Mouse (Mus musculus) stomach, postnatal 0 days (tissue): ENCODE data around the gene Arhgap31. TPM values are rescaled to one million over a fixed set of nuclear protein-coding genes. Genes with fewer than 3 reads are reported as not detected.
A peak's percentile ranks its signal among the peaks of the same experiment; 100 is the strongest.

Experiments used
- ATAC-seq: fragments of 200-750 bp; cut with Nextera tagmentation; 2 replicates; pipeline ENCODE4 v1.8.0; 2017; ENCODE audit not compliant: low FRiP score, low TSS enrichment
- DNase-seq: peaks from one replicate; pipeline ENCODE4 v3.0.0-alpha.2; 2016; ENCODE audit warnings: low spot score
- H3K27ac ChIP-seq: fragments of 300-500 bp; sonication (generic); replicated peaks from 2 replicates; pipeline ENCODE4 v1.5.1; 2014; ENCODE audit warnings: mild to moderate bottlenecking, control low read depth
- H3K27me3 ChIP-seq: fragments of 300-500 bp; sonication (generic); 2 replicates; pipeline ENCODE4 v1.6.1; 2014; ENCODE audit warnings: low read length; ENCODE audit not compliant: control insufficient read depth, insufficient read depth
- H3K36me3 ChIP-seq: fragments of 300-500 bp; sonication (generic); 2 replicates; pipeline ENCODE4 v1.6.1; 2014; ENCODE audit warnings: low read length, mixed read lengths; ENCODE audit not compliant: control insufficient read depth, insufficient read depth
- H3K4me1 ChIP-seq: fragments of 300-500 bp; sonication (generic); replicated peaks from 2 replicates; pipeline ENCODE4 v1.6.1; 2014; ENCODE audit warnings: antibody characterized with exemption; ENCODE audit not compliant: control insufficient read depth, insufficient read depth
- H3K4me2 ChIP-seq: fragments of 300-500 bp; sonication (generic); replicated peaks from 2 replicates; pipeline ENCODE4 v1.6.1; 2014; ENCODE audit warnings: low read depth, mild to moderate bottlenecking, control low read depth, moderate library complexity
- H3K4me3 ChIP-seq: fragments of 300-500 bp; sonication (generic); 2 replicates; pipeline ENCODE4 v1.5.1; 2014; ENCODE audit warnings: low read depth, low read length, control low read depth
- H3K9ac ChIP-seq: fragments of 300-500 bp; sonication (generic); 2 replicates; pipeline ENCODE4 v1.6.1; 2014; ENCODE audit warnings: mild to moderate bottlenecking, low read length, control low read depth, mixed read lengths
- H3K9me3 ChIP-seq: fragments of 300-500 bp; sonication (generic); 2 replicates; pipeline ENCODE4 v1.6.1; 2016; ENCODE audit warnings: low read length; ENCODE audit not compliant: control insufficient read depth
- CTCF ChIP-seq: IDR thresholded peaks from 2 replicates; pipeline ENCODE4 v1.5.1; 2016; ENCODE audit warnings: antibody characterized with exemption, low read depth, mild to moderate bottlenecking, moderate library complexity
- EP300 ChIP-seq: optimal IDR thresholded peaks from 2 replicates; pipeline ENCODE3; 2016; ENCODE audit warnings: antibody characterized with exemption
- WGBS: fragments of 180-500 bp; shearing (Covaris S2); extraction: QIAGEN DNeasy Blood & Tissue Kit; methylation state at CpG from one replicate; pipeline ENCODE4 v1.1.7; 2014; 5-methylcytosine and 5-hydroxymethylcytosine counted together
- polyA plus RNA-seq: library from polyadenylated mRNA; unstranded; fragments of >200 nt; fragmentation: Nextera tagmentation; extraction: Ambion mirVana; gene quantifications from 2 replicates; pipeline ENCODE4 v1.2.1, GENCODE M21; 2015

Gene Arhgap31
- polyA plus RNA-seq, 1 experiment from 2014 or later = 3.1 TPM

- WGBS = 91% methylated on average over 16 of the region's 16 CpGs
- Histone ChIP-seq H3K9me3 (no peaks in the 10 kb centered on the region), H3K9ac (no peak overlapping the region), H3K27me3 (no peaks in the 10 kb centered on the region), H3K4me1 (no peaks in the 10 kb centered on the region), H3K4me3 (no peak overlapping the region), H3K36me3 (peaks cover 8% of the 10 kb centered on the region), H3K4me2 (no peak overlapping the region), H3K27ac (no peak overlapping the region)
- TF ChIP-seq EP300 (no peak), CTCF (no peak)
- ATAC-seq = no peak
- no peak for DNase-seq
Measured at GRCm38 (mm10) chr16:38620696-38621450, 92.2 kb downstream of the Arhgap31 start.

- TF ChIP-seq CTCF (peak; percentile 90), EP300 (no peak)
- H3K36me3 ChIP-seq = peaks cover 8% of the 10 kb centered on the region
- H3K27me3 ChIP-seq = no peaks in the 10 kb centered on the region
- 27% methylated on average over 6 of the region's 6 CpGs for WGBS
- no peaks in the 10 kb centered on the region for H3K9me3 ChIP-seq
- ATAC-seq = peak; percentile 65; the same call in 1 of the 2 replicates
- no peak overlapping the region for H3K27ac ChIP-seq
- no peaks in the 10 kb centered on the region for H3K4me1 ChIP-seq
- H3K4me2 ChIP-seq = no peak overlapping the region
- no peak overlapping the region for H3K9ac ChIP-seq
- peak; percentile 73 for DNase-seq
- no peak overlapping the region for H3K4me3 ChIP-seq
Measured at GRCm38 (mm10) chr16:38619054-38619453, 94.0 kb downstream of the Arhgap31 start.

GRCm38 (mm10) chr16:38617977-38618376, 95.1 kb downstream of the Arhgap31 start:
- no peak overlapping the region for H3K4me3 ChIP-seq
- WGBS = 92% methylated on average over 13 of the region's 13 CpGs
- H3K4me1 ChIP-seq = no peaks in the 10 kb centered on the region
- TF ChIP-seq CTCF = no peak
- no peak for TF ChIP-seq EP300
- no peak overlapping the region for H3K27ac ChIP-seq
- H3K9me3 ChIP-seq = no peaks in the 10 kb centered on the region
- ATAC-seq = no peak
- no peak overlapping the region for H3K9ac ChIP-seq
- H3K4me2 ChIP-seq = no peak overlapping the region
- peaks cover 6% of the 10 kb centered on the region; the same call in 1 of the 2 replicates for H3K36me3 ChIP-seq
- no peaks in the 10 kb centered on the region for H3K27me3 ChIP-seq
- DNase-seq = no peak

- no peak overlapping the region for H3K4me3 ChIP-seq
- H3K9ac ChIP-seq = no peak overlapping the region
- TF ChIP-seq CTCF (no peak), EP300 (no peak)
- H3K4me1 ChIP-seq = no peaks in the 10 kb centered on the region
- H3K4me2 ChIP-seq = no peak overlapping the region
- 91% methylated on average over 6 of the region's 6 CpGs for WGBS
- no peaks in the 10 kb centered on the region for H3K27me3 ChIP-seq
- peaks cover 4% of the 10 kb centered on the region; the same call in 1 of the 2 replicates for H3K36me3 ChIP-seq
- H3K9me3 ChIP-seq = no peaks in the 10 kb centered on the region
- ATAC-seq = no peak
- no peak overlapping the region for H3K27ac ChIP-seq
- DNase-seq = no peak
Measured at GRCm38 (mm10) chr16:38613646-38614045, 99.4 kb downstream of the Arhgap31 start.

- H3K9ac ChIP-seq = no peak overlapping the region
- no peaks in the 10 kb centered on the region for H3K4me1 ChIP-seq
- TF ChIP-seq EP300 = no peak
- no peak for TF ChIP-seq CTCF
- H3K36me3 ChIP-seq = peaks cover 4% of the 10 kb centered on the region; the same call in 1 of the 2 replicates
- H3K27ac ChIP-seq = 0 out of 2 replicates have a peak overlapping the region, but pooled peaks have one; percentile 49
- WGBS = 26% methylated on average over 5 of the region's 5 CpGs
- no peaks in the 10 kb centered on the region for H3K27me3 ChIP-seq
- ATAC-seq (peak; percentile 60; the same call in 1 of the 2 replicates), DNase-seq (no peak)
- no peak overlapping the region for H3K4me3 ChIP-seq
- H3K9me3 ChIP-seq = no peaks in the 10 kb centered on the region
- H3K4me2 ChIP-seq = no peak overlapping the region
Measured at GRCm38 (mm10) chr16:38612646-38613045, 100.4 kb downstream of the Arhgap31 start.

- 66% methylated on average over 18 of the region's 18 CpGs for WGBS
- no peak for ATAC-seq
- Histone ChIP-seq H3K4me3 (no peak overlapping the region), H3K4me1 (no peaks in the 10 kb centered on the region), H3K27ac (no peak overlapping the region), H3K9ac (no peak overlapping the region), H3K27me3 (no peaks in the 10 kb centered on the region), H3K36me3 (peaks cover 4% of the 10 kb centered on the region), H3K9me3 (no peaks in the 10 kb centered on the region), H3K4me2 (no peak overlapping the region)
- no peak for TF ChIP-seq CTCF
- TF ChIP-seq EP300 = no peak
- no peak for DNase-seq
Measured at GRCm38 (mm10) chr16:38609092-38609491, 104.0 kb downstream of the Arhgap31 start.
